Comparison of ENCODE assay signal across 8 mouse cellular contexts in the genomic region with DNA sequence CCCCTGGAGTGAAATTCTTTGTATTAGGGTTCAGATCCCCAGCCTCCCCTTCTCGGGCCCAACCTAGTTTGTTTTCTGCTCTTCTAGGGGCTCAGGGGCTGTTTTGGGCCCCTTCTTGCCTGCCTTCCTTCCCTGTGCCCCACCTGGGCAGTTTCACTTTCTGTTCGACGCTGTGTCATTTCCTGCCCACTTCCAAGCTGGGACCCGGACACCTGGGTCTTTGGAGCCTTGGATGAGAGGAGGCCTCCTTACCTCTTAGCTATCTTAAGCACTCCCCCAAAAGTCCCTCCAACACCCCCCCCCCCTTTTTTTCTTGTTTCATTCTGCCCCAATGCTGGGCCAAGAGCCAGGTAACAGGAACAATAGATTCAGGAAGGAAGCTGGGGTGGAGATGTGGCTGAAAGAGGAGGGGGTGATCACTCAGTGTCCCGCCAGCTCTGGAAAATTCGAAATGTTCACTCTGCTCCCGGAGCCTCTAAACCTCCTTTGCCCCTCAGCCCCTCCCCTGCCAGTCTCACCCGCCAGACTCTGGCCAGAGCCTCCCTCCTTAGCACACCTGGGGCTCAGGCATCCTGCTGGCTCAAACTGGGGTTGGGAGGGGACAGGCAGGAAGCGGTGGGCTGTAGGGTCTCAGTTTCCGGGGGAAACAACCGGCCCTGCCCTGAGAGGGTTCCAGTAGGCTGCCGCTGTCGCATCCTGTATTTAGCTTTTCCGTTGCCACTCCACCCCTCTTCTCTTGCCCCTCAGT. TPM values are rescaled to one million over a fixed set of nuclear protein-coding genes. Genes with fewer than 3 reads are reported as not detected.
A peak's percentile ranks its signal among the peaks of the same experiment; 100 is the strongest.
DNase-seq lines count a peak whose midpoint lies in the region; ATAC-seq and TF ChIP-seq lines count a peak whose summit lies in the region.

No protein-coding gene starts in this region.

- peak overlapping the region; percentile 92 for H3K4me2 ChIP-seq in hindbrain, embryonic 12.5 days (replicated peaks)
- peak overlapping the region; percentile 91 for H3K4me2 ChIP-seq in limb, embryonic 14.5 days (replicated peaks; ENCODE audit: low read depth, low read length, severe bottlenecking)
- peak overlapping the region; percentile 28; the same call in 1 of the 2 replicates for H3K4me2 ChIP-seq in midbrain, embryonic 16.5 days (ENCODE audit: low read length)

- 0 out of 2 replicates have a peak overlapping the region, but pooled peaks have one; percentile 9 for H3K9ac ChIP-seq in hindbrain, embryonic 12.5 days
- H3K9ac ChIP-seq in limb, embryonic 14.5 days (ENCODE audit: low read depth, low read length, severe bottlenecking) = peak overlapping the region; percentile 52
- peak overlapping the region; percentile 25; the same call in 1 of the 2 replicates for H3K9ac ChIP-seq in midbrain, embryonic 16.5 days (ENCODE audit: low read depth, low read length)

- no peak for TF ChIP-seq POLR2A in limb, embryonic 14.5 days (IDR thresholded peaks at IDR 0.05; ENCODE audit: borderline replicate concordance, extremely low read depth, insufficient read depth, insufficient read length)

- peaks cover 13% of the 10 kb centered on the region; the same call in 1 of the 2 replicates for H3K27me3 ChIP-seq in forebrain, embryonic 10.5 days (ENCODE audit: poor library complexity, severe bottlenecking)
- H3K27me3 ChIP-seq in hindbrain, embryonic 12.5 days = no peaks in the 10 kb centered on the region
- no peaks in the 10 kb centered on the region for H3K27me3 ChIP-seq in limb, embryonic 14.5 days (ENCODE audit: control insufficient read depth, insufficient read depth, low read length)
- no peaks in the 10 kb centered on the region for H3K27me3 ChIP-seq in midbrain, embryonic 16.5 days (ENCODE audit: control insufficient read depth, insufficient read depth, low read depth, low read length)

- peak; percentile 31 for ATAC-seq in activated CD4-positive, CD25-positive, alpha-beta regulatory T cell, adult 4 months
- no peak for ATAC-seq in hindbrain, embryonic 12.5 days (ENCODE audit: low FRiP score)
- no peak for ATAC-seq in limb, embryonic 14.5 days (ENCODE audit: low FRiP score, low read depth)
- no peak for ATAC-seq in midbrain, embryonic 16.5 days

- peaks cover 52% of the 10 kb centered on the region for H3K4me1 ChIP-seq in forebrain, embryonic 10.5 days
- H3K4me1 ChIP-seq in hindbrain, embryonic 12.5 days = peaks cover 31% of the 10 kb centered on the region
- H3K4me1 ChIP-seq in limb, embryonic 14.5 days (ENCODE audit: control insufficient read depth, insufficient read depth, low read length) = peaks cover 19% of the 10 kb centered on the region
- H3K4me1 ChIP-seq in midbrain, embryonic 16.5 days (ENCODE audit: control insufficient read depth, insufficient read depth, low read length) = peaks cover 22% of the 10 kb centered on the region

- H3K4me3 ChIP-seq in forebrain, embryonic 10.5 days = peak overlapping the region; percentile 66
- peak overlapping the region; percentile 0; the same call in 1 of the 2 replicates for H3K4me3 ChIP-seq in hindbrain, embryonic 12.5 days
- peak overlapping the region; percentile 60 for H3K4me3 ChIP-seq in limb, embryonic 14.5 days (replicated peaks; ENCODE audit: low read length)
- no peak overlapping the region for H3K4me3 ChIP-seq in midbrain, embryonic 16.5 days (ENCODE audit: low read depth, low read length)

- H3K36me3 ChIP-seq in forebrain, embryonic 10.5 days (replicated peaks) = peaks cover 48% of the 10 kb centered on the region
- peaks cover 27% of the 10 kb centered on the region for H3K36me3 ChIP-seq in hindbrain, embryonic 12.5 days
- H3K36me3 ChIP-seq in limb, embryonic 14.5 days (ENCODE audit: control insufficient read depth, insufficient read depth, low read length) = peaks cover 44% of the 10 kb centered on the region
- H3K36me3 ChIP-seq in midbrain, embryonic 16.5 days (ENCODE audit: control insufficient read depth, insufficient read depth, low read length) = peaks cover 10% of the 10 kb centered on the region

- H3K9me3 ChIP-seq in forebrain, embryonic 10.5 days = no peaks in the 10 kb centered on the region
- no peaks in the 10 kb centered on the region for H3K9me3 ChIP-seq in hindbrain, embryonic 12.5 days (replicated peaks)
- H3K9me3 ChIP-seq in limb, embryonic 14.5 days (ENCODE audit: control insufficient read depth, low read length) = no peaks in the 10 kb centered on the region
- no peaks in the 10 kb centered on the region for H3K9me3 ChIP-seq in midbrain, embryonic 16.5 days (replicated peaks; ENCODE audit: control insufficient read depth, low read length, poor library complexity, severe bottlenecking)

- no peak for DNase-seq in forebrain, embryonic 10.5 days (ENCODE audit: extremely low spot score, low spot score)
- DNase-seq in limb, embryonic 14.5 days (ENCODE audit: low spot score) = no peak
- DNase-seq in thymus, postnatal 25 days = peak; percentile 87
- DNase-seq in urinary bladder, postnatal 10 days (ENCODE audit: low spot score) = no peak
- no peak for DNase-seq in cerebellum, adult 9-10 months

- peak overlapping the region; percentile 61 for H3K27ac ChIP-seq in forebrain, embryonic 10.5 days
- H3K27ac ChIP-seq in hindbrain, embryonic 12.5 days = no peak overlapping the region
- peak overlapping the region; percentile 63 for H3K27ac ChIP-seq in limb, embryonic 14.5 days (replicated peaks; ENCODE audit: low read depth, low read length)
- H3K27ac ChIP-seq in midbrain, embryonic 16.5 days (ENCODE audit: low read length) = no peak overlapping the region

- 35% methylated on average over 14 of the region's 14 CpGs for WGBS in forebrain, embryonic 10.5 days
- 35% methylated on average over 14 of the region's 14 CpGs for WGBS in hindbrain, embryonic 12.5 days
- 18% methylated on average over 14 of the region's 14 CpGs for WGBS in limb, embryonic 14.5 days
- 43% methylated on average over 14 of the region's 14 CpGs for WGBS in midbrain, embryonic 16.5 days

RNA-seq across cellular contexts. Expression of a gene that starts 2.5 kb away (rescaled TPM):
- 10 to 100 TPM; 45.7 to 47.6 TPM for polyA plus RNA-seq in activated CD4-positive, CD25-positive, alpha-beta regulatory T cell, adult 4 months (2017; shearing (Covaris generic))
- polyA plus RNA-seq in forebrain, embryonic 10.5 days (2016; fragmentation: Nextera tagmentation; extraction: Ambion mirVana) = 9.6 and 10.7 TPM in 2 replicates
- polyA plus RNA-seq in hindbrain, embryonic 12.5 days (2016; fragmentation: Nextera tagmentation; extraction: Ambion mirVana) = 8.8 and 9.3 TPM in 2 replicates
- polyA plus RNA-seq in limb, embryonic 14.5 days (2012; rRNA removed) = 35.9 and 48.9 TPM in 2 replicates
- polyA plus RNA-seq in limb, embryonic 14.5 days (2014; fragmentation: Nextera tagmentation; extraction: Ambion mirVana) = 19.2 and 22.1 TPM in 2 replicates
- 6.0 and 6.9 TPM in 2 replicates for polyA plus RNA-seq in midbrain, embryonic 16.5 days (2015; fragmentation: Nextera tagmentation; extraction: Ambion mirVana)

RNA-seq across cellular contexts. Expression of a gene that starts 28.7 kb away (rescaled TPM):
- polyA plus RNA-seq in activated CD4-positive, CD25-positive, alpha-beta regulatory T cell, adult 4 months (2017; shearing (Covaris generic)) = 1 to 10 TPM; 6.5 to 7.5 TPM
- polyA plus RNA-seq in forebrain, embryonic 10.5 days (2016; fragmentation: Nextera tagmentation; extraction: Ambion mirVana) = 26.3 and 27.2 TPM in 2 replicates
- 38.7 and 39.1 TPM in 2 replicates for polyA plus RNA-seq in hindbrain, embryonic 12.5 days (2016; fragmentation: Nextera tagmentation; extraction: Ambion mirVana)
- 29.9 and 37.6 TPM in 2 replicates for polyA plus RNA-seq in limb, embryonic 14.5 days (2012; rRNA removed)
- 26.9 and 32.6 TPM in 2 replicates for polyA plus RNA-seq in limb, embryonic 14.5 days (2014; fragmentation: Nextera tagmentation; extraction: Ambion mirVana)
- polyA plus RNA-seq in midbrain, embryonic 16.5 days (2015; fragmentation: Nextera tagmentation; extraction: Ambion mirVana) = 52.1 and 53.8 TPM in 2 replicates

RNA-seq across cellular contexts. Expression of a gene that starts 29.6 kb away (rescaled TPM):
- polyA plus RNA-seq in activated CD4-positive, CD25-positive, alpha-beta regulatory T cell, adult 4 months (2017; shearing (Covaris generic)) = 10 to 100 TPM; 23.0 to 23.1 TPM
- polyA plus RNA-seq in forebrain, embryonic 10.5 days (2016; fragmentation: Nextera tagmentation; extraction: Ambion mirVana) = 120 and 122 TPM in 2 replicates
- 180 and 183 TPM in 2 replicates for polyA plus RNA-seq in hindbrain, embryonic 12.5 days (2016; fragmentation: Nextera tagmentation; extraction: Ambion mirVana)
- polyA plus RNA-seq in limb, embryonic 14.5 days (2012; rRNA removed) = 197 and 280 TPM in 2 replicates
- polyA plus RNA-seq in limb, embryonic 14.5 days (2014; fragmentation: Nextera tagmentation; extraction: Ambion mirVana) = 109 and 137 TPM in 2 replicates
- polyA plus RNA-seq in midbrain, embryonic 16.5 days (2015; fragmentation: Nextera tagmentation; extraction: Ambion mirVana) = 185 and 199 TPM in 2 replicates

RNA-seq across cellular contexts. Expression of a gene that starts 29.9 kb away (rescaled TPM):
- polyA plus RNA-seq in activated CD4-positive, CD25-positive, alpha-beta regulatory T cell, adult 4 months (2017; shearing (Covaris generic)) = not detected
- polyA plus RNA-seq in forebrain, embryonic 10.5 days (2016; fragmentation: Nextera tagmentation; extraction: Ambion mirVana) = 1.9 and 2.2 TPM in 2 replicates
- polyA plus RNA-seq in hindbrain, embryonic 12.5 days (2016; fragmentation: Nextera tagmentation; extraction: Ambion mirVana) = 9.0 and 10.4 TPM in 2 replicates
- 64.3 and 89.3 TPM in 2 replicates for polyA plus RNA-seq in limb, embryonic 14.5 days (2012; rRNA removed)
- 11.5 and 13.7 TPM in 2 replicates for polyA plus RNA-seq in limb, embryonic 14.5 days (2014; fragmentation: Nextera tagmentation; extraction: Ambion mirVana)
- 2.6 and 3.0 TPM in 2 replicates for polyA plus RNA-seq in midbrain, embryonic 16.5 days (2015; fragmentation: Nextera tagmentation; extraction: Ambion mirVana)

RNA-seq across cellular contexts. Expression of a gene that starts 46.3 kb away (rescaled TPM):
- polyA plus RNA-seq in activated CD4-positive, CD25-positive, alpha-beta regulatory T cell, adult 4 months (2017; shearing (Covaris generic)) = not detected
- 5.5 and 6.6 TPM in 2 replicates for polyA plus RNA-seq in forebrain, embryonic 10.5 days (2016; fragmentation: Nextera tagmentation; extraction: Ambion mirVana)
- polyA plus RNA-seq in hindbrain, embryonic 12.5 days (2016; fragmentation: Nextera tagmentation; extraction: Ambion mirVana) = 12.1 and 13.6 TPM in 2 replicates
- 63.3 and 92.7 TPM in 2 replicates for polyA plus RNA-seq in limb, embryonic 14.5 days (2012; rRNA removed)
- 17.8 and 21.1 TPM in 2 replicates for polyA plus RNA-seq in limb, embryonic 14.5 days (2014; fragmentation: Nextera tagmentation; extraction: Ambion mirVana)
- 14.0 and 49.2 TPM in 2 replicates for polyA plus RNA-seq in midbrain, embryonic 16.5 days (2015; fragmentation: Nextera tagmentation; extraction: Ambion mirVana)

Comparison
In these comparisons a context has a peak if more than half of its experiments do, and no peak if none do; other contexts are left out.
1. H3K27ac ChIP-seq: peak in forebrain, embryonic 10.5 days (single experiment) and limb, embryonic 14.5 days (single experiment); none in hindbrain, embryonic 12.5 days (single experiment) and midbrain, embryonic 16.5 days (single experiment).
2. H3K4me2 ChIP-seq: peak in every context shown above with its lines; median percentile 92 in hindbrain, embryonic 12.5 days; 91 in limb, embryonic 14.5 days; 28 in midbrain, embryonic 16.5 days.
3. Peak in every context shown above with its lines, with median percentiles within 50 percentile points of each other: H3K9ac ChIP-seq.